Mouse (Mus musculus) stomach, embryonic 16.5 days (tissue): ENCODE measurements around the gene Golgb1. TPM values are rescaled to one million over a fixed set of nuclear protein-coding genes. Genes with fewer than 3 reads are reported as not detected.

ENCODE experiments used
- ATAC-seq: fragments of 200-750 bp; cut with Nextera tagmentation; 2 replicates; pipeline ENCODE4 v1.8.0; 2017; ENCODE audit warnings: moderate number of reproducible peaks, moderate TSS enrichment; ENCODE audit not compliant: insufficient read depth, low FRiP score
- H3K27ac ChIP-seq: fragments of 300-500 bp; sonication (generic); 2 replicates; pipeline ENCODE4 v1.5.1; 2014; ENCODE audit warnings: low read length
- H3K27me3 ChIP-seq: fragments of 300-500 bp; sonication (generic); 2 replicates; pipeline ENCODE4 v1.6.1; 2014; ENCODE audit warnings: low read length, control low read depth, mixed read lengths; ENCODE audit not compliant: control insufficient read depth, insufficient read depth
- H3K36me3 ChIP-seq: fragments of 300-500 bp; sonication (generic); 2 replicates; pipeline ENCODE4 v1.6.1; 2014; ENCODE audit warnings: low read length; ENCODE audit not compliant: control insufficient read depth, insufficient read depth
- H3K4me1 ChIP-seq: fragments of 300-500 bp; sonication (generic); 2 replicates; pipeline ENCODE4 v1.6.1; 2014; ENCODE audit warnings: low read length, control low read depth, mixed read lengths; ENCODE audit not compliant: control insufficient read depth, insufficient read depth
- H3K4me2 ChIP-seq: fragments of 300-500 bp; sonication (generic); 2 replicates; pipeline ENCODE4 v1.6.1; 2014; ENCODE audit warnings: low read depth, low read length, mixed read lengths
- H3K4me3 ChIP-seq: fragments of 300-500 bp; sonication (generic); replicated peaks from 2 replicates; pipeline ENCODE4 v1.5.1; 2014; ENCODE audit warnings: mild to moderate bottlenecking, low read length
- H3K9ac ChIP-seq: fragments of 300-500 bp; sonication (generic); 2 replicates; pipeline ENCODE4 v1.6.1; 2014; ENCODE audit warnings: low read length
- H3K9me3 ChIP-seq: fragments of 300-500 bp; sonication (generic); replicated peaks from 2 replicates; pipeline ENCODE4 v1.6.1; 2016; ENCODE audit warnings: low read length, control low read depth; ENCODE audit not compliant: control insufficient read depth
- WGBS: fragments of 180-500 bp; shearing (Covaris S2); extraction: QIAGEN DNeasy Blood & Tissue Kit; methylation state at CpG from one replicate; pipeline ENCODE4 v1.1.7; 2014; 5-methylcytosine and 5-hydroxymethylcytosine counted together
- polyA plus RNA-seq: library from polyadenylated mRNA; unstranded; fragments of >200 nt; fragmentation: Nextera tagmentation; extraction: Ambion mirVana; gene quantifications from 2 replicates; pipeline ENCODE4 v1.2.1, GENCODE M21; 2015

The Golgb1 gene
- polyA plus RNA-seq, 1 experiment from 2014 or later: 97.0 TPM

DNA sequence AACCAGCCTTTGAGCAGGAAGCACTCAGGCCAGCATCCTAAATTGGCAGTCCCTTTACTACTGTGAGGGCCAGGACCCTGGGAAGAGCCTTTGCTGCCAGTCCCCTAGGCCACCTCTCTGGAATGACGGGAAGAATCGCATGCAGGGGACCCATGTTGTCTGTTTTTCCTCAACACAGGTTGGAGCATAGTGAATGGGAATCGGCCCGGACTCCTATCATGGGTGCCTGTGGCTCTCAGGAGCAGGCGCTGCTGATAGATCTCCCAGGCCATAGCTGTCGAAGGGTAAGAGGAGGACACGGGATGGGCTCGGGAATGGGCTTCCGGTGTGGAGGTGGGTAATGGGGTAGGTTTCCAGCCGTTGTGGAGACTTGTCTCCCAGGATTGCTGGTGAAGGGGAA, 56.4 kb downstream of the Golgb1 start:
- peaks cover 19% of the 10 kb centered on the region; the same call in 1 of the 2 replicates for H3K36me3 ChIP-seq
- 94% methylated on average over 10 of the region's 10 CpGs for WGBS
- no peaks in the 10 kb centered on the region for H3K4me1 ChIP-seq
- H3K27ac ChIP-seq: no peak overlapping the region
- no peak for ATAC-seq
- no peaks in the 10 kb centered on the region for H3K9me3 ChIP-seq
- no peak overlapping the region for H3K4me3 ChIP-seq
- H3K9ac ChIP-seq: no peak overlapping the region
- no peak overlapping the region for H3K4me2 ChIP-seq
- H3K27me3 ChIP-seq: no peaks in the 10 kb centered on the region

DNA sequence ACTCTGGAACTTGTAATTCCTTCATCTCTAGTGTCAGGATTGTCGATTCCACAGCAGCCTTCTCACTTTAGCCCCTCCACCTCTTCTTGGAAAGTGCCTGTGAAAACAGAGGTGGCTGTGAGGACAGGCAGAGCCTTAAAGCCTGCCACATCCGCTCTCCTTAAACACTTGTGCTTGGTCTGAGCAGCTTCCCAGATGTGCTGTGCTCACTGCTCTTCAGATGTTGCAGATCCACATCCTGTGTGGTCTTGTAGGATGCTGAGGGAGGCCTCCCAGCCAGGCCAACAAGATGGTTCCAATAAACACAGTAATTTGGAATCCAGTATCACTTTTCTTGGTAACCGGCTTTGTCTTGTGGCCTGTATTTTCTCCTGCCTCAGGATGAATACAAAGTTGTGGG, 57.0 kb downstream of the Golgb1 start:
- 78% methylated on average over 3 of the region's 3 CpGs for WGBS
- Histone ChIP-seq H3K4me2 (no peak overlapping the region), H3K27me3 (no peaks in the 10 kb centered on the region), H3K9ac (no peak overlapping the region), H3K4me1 (no peaks in the 10 kb centered on the region), H3K4me3 (no peak overlapping the region), H3K9me3 (no peaks in the 10 kb centered on the region), H3K27ac (no peak overlapping the region), H3K36me3 (peaks cover 19% of the 10 kb centered on the region; the same call in 1 of the 2 replicates)
- no peak for ATAC-seq

DNA sequence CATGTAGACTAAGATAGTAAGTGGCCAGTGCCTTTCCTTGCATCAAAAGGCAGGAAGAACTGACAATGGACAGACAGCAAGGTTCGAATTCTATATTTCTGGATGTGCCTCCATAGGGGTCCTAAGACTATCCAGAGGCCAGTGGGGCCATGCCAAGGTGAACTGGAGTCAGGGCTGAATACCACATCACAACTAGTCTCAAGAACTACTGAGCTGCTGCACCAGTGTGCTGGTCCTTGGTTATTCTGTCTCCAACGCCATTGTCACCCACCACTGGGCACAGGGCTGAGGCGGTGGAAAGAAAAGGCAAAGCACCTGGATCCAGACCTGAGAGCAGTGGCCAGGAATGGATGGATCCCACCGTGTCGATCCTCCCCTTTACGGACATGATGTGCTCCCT, 57.6 kb downstream of the Golgb1 start:
- Histone ChIP-seq H3K4me3 (no peak overlapping the region), H3K9ac (no peak overlapping the region), H3K27me3 (no peaks in the 10 kb centered on the region), H3K36me3 (peaks cover 19% of the 10 kb centered on the region; the same call in 1 of the 2 replicates), H3K4me2 (no peak overlapping the region), H3K4me1 (no peaks in the 10 kb centered on the region), H3K27ac (no peak overlapping the region), H3K9me3 (no peaks in the 10 kb centered on the region)
- ATAC-seq: no peak
- WGBS: 94% methylated on average over 6 of the region's 6 CpGs

DNA sequence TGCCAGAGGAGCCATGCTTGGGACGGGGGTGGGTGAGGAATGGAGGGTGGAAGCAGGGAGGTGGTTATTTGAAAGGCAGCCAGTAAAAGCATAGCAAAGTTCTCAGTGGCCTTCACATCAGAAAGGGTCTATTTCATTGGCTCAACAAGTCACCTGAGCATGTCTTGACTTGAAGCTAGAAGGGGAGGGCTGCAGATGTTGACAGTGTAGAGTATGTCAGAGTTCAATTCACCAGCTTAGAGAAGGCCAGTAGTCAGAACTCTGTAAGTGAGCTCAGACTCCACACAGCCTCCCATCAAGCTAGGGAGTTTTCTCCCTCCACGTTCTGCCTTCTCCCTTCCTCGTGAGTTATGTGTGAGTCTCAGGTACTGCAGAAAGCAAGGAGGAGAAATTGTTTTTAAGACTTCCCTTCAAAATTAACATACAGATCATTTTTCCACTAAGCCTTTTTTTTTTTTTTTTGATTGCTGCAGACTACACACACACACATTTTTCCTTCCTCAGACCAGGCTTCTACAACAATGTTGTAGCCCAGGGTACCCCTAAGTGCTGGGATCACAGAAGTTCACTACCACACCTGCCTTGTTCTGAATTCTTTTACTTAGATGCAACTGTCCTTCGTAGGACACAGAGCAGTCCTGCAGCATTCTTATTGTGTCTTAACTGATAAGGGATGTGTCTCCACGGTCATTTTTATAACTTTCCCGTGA, 59.3 kb downstream of the Golgb1 start:
- 38% methylated on average over 6 of the region's 6 CpGs for WGBS
- Histone ChIP-seq H3K9ac (no peak overlapping the region), H3K27me3 (no peaks in the 10 kb centered on the region), H3K4me2 (no peak overlapping the region), H3K27ac (peak overlapping the region; percentile 39), H3K4me3 (no peak overlapping the region), H3K4me1 (no peaks in the 10 kb centered on the region), H3K9me3 (no peaks in the 10 kb centered on the region), H3K36me3 (peaks cover 11% of the 10 kb centered on the region; the same call in 1 of the 2 replicates)
- peak; percentile 69; the same call in 1 of the 2 replicates for ATAC-seq

DNA sequence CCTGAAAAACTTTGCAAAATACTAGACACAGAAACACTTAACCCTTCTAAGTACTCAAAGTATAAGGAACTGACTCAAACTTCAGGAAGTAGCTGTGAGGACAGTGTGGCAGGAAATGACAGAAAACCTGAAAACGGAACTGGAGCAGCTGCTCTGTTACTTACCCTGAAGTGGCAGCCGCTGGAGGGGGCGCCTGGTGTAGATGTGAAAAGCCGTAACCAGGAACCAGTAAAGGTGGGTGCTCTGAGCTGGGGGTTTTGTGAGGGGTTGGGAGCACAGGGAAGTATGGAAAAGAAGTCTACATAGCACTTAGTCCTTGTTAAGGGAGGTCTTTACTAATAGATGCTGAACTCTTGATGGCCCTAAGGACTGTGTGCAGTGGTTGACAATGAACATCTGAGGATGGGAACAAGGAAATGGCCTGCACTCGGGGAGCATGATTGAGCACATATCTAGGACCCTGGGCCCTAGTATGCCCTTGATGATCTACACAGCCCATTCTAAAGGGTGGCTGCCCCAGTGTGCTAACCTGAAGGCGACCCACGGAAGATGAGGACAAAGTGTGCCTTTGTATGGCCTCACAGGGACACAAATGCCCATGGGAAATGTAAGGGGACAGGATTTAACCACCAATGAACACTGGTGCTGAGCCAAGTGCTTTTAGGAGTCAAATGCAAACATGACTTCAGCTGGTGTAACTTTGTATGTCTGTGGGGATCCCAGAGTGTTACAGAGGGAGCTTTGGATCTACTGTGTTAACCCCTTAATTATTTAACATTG, 60.1 kb downstream of the Golgb1 start, which contains the start of gene Hcls1:
TSS of gene Hcls1 (plus strand) at position 143 of the 780 bp plus-strand sequence.
- 76% methylated on average over 7 of the region's 7 CpGs for WGBS
- H3K27me3 ChIP-seq: no peaks in the 10 kb centered on the region
- H3K9ac ChIP-seq: no peak within 1 kb of the TSS
- peak within 1 kb of the TSS; percentile 51 for H3K27ac ChIP-seq
- H3K36me3 ChIP-seq: peaks cover 6% of the 10 kb centered on the region; the same call in 1 of the 2 replicates
- no peak for ATAC-seq
- no peaks in the 10 kb centered on the region for H3K9me3 ChIP-seq
- no peaks in the 10 kb centered on the region for H3K4me1 ChIP-seq
- peak within 1 kb of the TSS; percentile 3; the same call in 1 of the 2 replicates for H3K4me2 ChIP-seq
- 0 out of 2 replicates have a peak within 1 kb of the TSS, but pooled peaks have one; percentile 1 for H3K4me3 ChIP-seq

DNA sequence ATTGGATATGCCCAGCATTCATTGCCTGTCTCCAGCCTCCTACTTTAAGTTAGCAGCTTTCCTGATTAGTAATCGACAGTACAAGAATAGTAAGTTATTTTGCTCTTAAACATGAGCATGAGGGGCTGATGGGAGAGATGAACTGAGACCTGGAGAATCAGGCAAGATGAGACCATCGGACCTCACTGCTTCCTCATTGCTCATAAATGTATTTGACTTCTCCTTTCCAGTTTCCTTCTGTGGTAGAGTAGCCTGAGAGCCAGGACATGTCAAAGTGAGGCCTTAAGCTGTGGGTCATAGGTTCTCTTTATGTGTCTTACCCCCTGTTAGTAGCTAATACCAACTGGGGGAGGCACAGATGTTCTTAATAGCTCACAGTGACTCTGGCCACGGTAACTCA, 60.9 kb downstream of the Golgb1 start:
- no peaks in the 10 kb centered on the region for H3K4me1 ChIP-seq
- peaks cover 6% of the 10 kb centered on the region; the same call in 1 of the 2 replicates for H3K36me3 ChIP-seq
- no peak overlapping the region for H3K9ac ChIP-seq
- H3K27ac ChIP-seq: no peak overlapping the region
- H3K4me3 ChIP-seq: no peak overlapping the region
- whole genome bisulfite sequencing: 78% methylated on average over 3 of the region's 3 CpGs
- no peaks in the 10 kb centered on the region for H3K9me3 ChIP-seq
- no peak for ATAC-seq
- no peaks in the 10 kb centered on the region for H3K27me3 ChIP-seq
- no peak overlapping the region for H3K4me2 ChIP-seq

DNA sequence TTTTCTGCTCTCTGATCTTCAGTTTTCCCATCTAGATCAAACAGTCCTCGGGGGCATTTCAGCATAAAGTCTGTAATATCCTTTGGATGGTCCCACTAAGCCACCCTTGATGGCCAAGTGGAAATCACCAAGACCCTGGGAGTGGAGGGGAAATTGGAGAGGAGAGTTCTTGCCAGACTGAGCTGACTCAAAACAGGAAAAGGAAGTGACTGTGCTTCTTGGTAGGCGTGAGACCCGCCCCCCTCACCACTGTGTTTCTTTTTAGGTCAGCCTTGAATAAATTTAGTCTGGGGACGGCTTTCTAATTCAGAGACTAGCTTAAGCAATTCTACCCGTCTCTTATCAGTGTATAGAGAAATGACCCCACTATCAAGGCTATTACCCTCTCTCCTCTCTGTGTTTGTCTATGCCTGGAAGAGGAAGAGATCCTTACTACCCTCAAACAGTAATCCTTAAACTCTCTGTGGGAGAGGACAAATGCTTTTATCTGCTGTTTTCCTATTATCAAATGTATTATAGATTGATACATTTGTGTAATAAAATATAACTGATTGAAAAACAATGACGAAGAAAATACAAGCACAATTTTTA, 66.3 kb downstream of the Golgb1 start:
- no peak for ATAC-seq
- no peaks in the 10 kb centered on the region for H3K9me3 ChIP-seq
- no peaks in the 10 kb centered on the region for H3K27me3 ChIP-seq
- H3K4me2 ChIP-seq: no peak overlapping the region
- no peak overlapping the region for H3K9ac ChIP-seq
- no peaks in the 10 kb centered on the region for H3K4me1 ChIP-seq
- no peak overlapping the region for H3K4me3 ChIP-seq
- WGBS: 58% methylated on average over 6 of the region's 6 CpGs
- H3K27ac ChIP-seq: no peak overlapping the region
- H3K36me3 ChIP-seq: no peaks in the 10 kb centered on the region

DNA sequence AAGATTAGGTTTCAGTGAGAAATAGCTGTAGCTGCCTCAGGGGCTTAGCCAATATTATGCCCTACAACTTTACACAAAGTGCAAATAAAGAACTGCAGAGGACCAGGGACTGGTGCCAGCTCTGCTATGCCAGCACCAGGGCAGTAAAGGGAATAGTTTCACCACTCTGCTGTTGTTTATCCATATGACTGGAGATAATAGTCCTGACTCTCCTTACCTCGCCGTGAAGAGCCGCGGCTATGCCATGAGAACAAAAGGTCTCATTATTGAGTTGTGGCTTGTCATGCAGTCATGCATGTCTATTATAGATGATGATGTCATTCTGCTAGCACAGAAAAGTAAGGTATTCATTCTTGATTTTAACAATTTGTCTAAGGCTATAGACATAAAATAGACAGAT, 67.0 kb downstream of the Golgb1 start:
- WGBS: 74% methylated on average over 4 of the region's 4 CpGs

DNA sequence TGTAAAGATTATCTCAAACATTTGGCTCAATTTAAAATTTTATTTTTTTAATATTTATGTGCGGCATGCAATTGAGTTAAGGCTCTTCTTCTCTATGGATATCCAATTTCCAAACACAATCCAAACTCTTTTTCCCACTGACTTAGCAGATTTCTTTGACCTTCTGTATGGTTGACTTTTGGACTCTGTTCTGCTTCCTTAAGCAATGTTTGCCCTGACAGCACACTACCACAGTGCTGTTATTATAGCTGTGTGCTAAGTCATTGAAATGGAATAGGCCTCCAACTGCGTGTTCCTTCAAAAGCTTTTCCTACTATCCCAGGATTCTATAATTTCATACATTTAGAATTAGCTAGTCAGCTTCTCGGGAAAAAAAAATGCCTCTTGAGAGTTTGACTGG, 68.7 kb downstream of the Golgb1 start:
- Histone ChIP-seq H3K4me3 (no peak overlapping the region), H3K27ac (no peak overlapping the region), H3K36me3 (no peaks in the 10 kb centered on the region), H3K4me1 (no peaks in the 10 kb centered on the region), H3K4me2 (no peak overlapping the region), H3K27me3 (no peaks in the 10 kb centered on the region), H3K9me3 (no peaks in the 10 kb centered on the region), H3K9ac (no peak overlapping the region)
- ATAC-seq: no peak
- 85% methylated on average over 3 of the region's 3 CpGs for WGBS

More for the DNA sequence above, 67.0 kb downstream of the Golgb1 start:
- H3K4me2 ChIP-seq: no peak overlapping the region
- no peak for ATAC-seq
- no peaks in the 10 kb centered on the region for H3K36me3 ChIP-seq
- H3K4me1 ChIP-seq: no peaks in the 10 kb centered on the region
- H3K4me3 ChIP-seq: no peak overlapping the region
- H3K9me3 ChIP-seq: no peaks in the 10 kb centered on the region
- H3K27ac ChIP-seq: no peak overlapping the region
- H3K9ac ChIP-seq: no peak overlapping the region
- H3K27me3 ChIP-seq: no peaks in the 10 kb centered on the region
